Mouse (Mus musculus) spleen, postnatal 10 days (tissue): ENCODE results near the gene Coro1a.
"Not testable (repeated sequence)": the region's sequence is repeated elsewhere in the genome, so short reads cannot be mapped to it uniquely, and the experiment has no call there.

Experiments used
- DNase-seq, 2 experiments: peaks; one replicate each; pipeline ENCODE4 v3.0.0; 2021 to 2022; ENCODE audit warnings: low spot score in 2 of 2

The Coro1a gene

GRCm38 (mm10) chr7:126707442-126708174, at the start of gene Coro1a:
Coro1a (minus strand) TSS chr7:126707787.
- DNase-seq = peak in 1 of 2 experiments; percentile 67

DNA sequence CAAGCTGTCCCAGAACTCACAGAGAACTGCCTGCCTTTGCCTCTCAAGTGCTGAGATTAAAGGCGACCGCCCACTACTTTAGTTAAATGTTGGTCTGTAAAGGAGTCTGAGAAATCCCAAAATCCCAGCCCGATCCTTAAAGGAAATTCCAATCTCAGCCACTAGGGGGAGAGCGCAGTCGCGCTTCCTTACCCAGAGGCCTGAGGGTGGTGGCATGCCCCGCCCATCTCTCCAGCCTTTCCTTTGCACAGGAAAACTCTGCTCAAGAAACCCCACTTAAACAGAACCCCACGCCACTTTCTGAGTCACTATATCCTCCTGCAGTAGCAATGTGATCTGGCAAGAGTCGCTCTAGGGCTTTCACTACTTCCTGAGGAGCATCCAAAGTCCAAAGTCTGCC, 47.3 kb upstream of the Coro1a start:
- DNase-seq = peak; percentile 66 to 78

DNA sequence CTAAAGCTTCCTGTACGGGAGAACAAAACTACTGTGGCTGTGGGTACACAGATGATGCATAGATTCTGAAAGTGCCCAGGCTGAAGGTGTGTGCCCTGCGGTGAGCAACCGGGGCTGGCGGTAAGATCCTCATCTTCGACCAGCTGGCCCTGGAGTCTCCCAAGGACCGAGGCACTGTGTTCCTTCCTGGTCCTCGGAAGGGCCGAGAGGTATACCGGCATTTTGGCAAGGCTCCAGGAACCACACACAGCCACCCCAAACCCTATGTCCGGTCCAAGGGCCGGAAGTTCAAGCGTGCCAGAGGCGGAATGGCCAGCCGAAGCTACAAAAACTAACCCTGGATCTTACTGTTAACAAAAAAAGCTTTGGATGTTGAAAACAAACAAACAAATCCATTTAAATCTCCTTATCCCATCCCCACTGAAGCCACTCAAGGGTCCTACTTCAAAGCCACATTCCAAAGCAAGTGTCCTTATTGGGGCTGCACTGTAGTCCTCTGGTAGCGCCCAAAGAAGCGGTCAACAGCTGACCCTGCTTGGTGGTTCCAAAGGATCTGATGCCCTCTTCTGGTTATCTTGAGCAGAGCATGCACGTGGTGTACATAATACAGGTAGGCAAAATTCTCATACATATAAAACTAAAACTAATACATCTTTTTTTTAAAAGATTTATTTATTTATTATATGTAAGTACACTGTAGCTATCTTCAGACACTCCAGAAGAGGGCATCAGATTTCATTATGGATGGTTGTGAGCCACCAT, 42.2 kb upstream of the Coro1a start:
- no peak for DNase-seq

DNA sequence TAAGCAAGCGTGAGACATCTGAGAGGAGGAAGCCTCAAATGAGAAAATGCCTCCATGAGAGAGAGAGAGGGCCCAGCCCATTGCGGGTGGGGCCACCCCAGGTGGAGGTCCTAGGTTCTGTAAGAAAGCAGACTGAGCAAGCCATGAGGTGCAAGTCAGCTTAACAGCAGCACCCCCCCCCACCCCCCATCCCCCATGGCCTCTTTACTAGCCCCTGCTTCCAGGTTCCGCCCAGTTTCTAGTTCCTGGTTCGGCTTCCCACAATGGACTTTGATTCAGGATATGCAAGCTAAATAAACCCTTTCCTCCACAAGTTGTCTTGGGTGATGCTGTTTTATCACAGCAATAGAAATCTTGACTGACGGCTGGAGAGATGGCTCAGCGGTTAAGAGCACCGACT, 41.2 kb upstream of the Coro1a start:
- no peak for DNase-seq

DNA sequence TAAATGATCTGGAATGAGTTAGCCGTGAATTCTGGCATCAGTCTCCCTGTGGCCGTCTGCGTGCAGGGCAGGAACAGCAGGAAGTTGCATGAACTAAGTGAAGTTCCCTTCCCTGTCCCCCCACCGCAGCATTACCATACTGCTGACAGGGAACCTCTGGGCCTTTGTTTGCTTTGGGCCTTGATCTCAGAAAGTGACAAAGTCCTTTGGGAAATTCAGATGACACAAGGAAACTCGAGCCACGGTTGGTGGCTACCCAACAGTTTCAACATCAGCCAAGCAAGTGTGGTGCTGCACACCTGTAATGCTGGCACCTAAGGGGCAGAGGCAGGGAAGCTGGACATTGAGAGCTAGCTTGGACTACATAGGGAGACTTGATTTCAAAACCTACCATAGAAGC, 39.2 kb upstream of the Coro1a start:
- no peak for DNase-seq

DNA sequence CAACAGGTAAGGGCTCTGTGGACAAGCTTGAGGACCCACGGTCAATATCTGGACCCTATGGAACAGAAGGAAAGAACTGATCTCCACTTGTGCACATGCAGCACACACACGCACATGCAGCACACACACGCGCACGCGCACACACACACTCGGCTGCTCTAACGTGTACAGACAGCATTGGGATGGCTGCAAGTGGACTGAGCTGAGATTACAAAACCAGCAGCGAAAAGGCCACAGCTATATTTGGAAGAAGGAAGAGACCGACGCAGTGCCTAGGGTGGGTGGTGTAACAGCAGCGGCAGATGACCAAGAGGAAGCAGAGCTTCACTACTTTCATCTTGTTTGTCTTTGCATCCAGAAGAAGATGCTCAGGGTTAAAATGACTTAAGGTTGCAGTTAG, 38.5 kb upstream of the Coro1a start:
- DNase-seq = no peak

GRCm38 (mm10) chr7:126741964-126742482, 34.4 kb upstream of the Coro1a start:
- DNase-seq = no peak

DNA sequence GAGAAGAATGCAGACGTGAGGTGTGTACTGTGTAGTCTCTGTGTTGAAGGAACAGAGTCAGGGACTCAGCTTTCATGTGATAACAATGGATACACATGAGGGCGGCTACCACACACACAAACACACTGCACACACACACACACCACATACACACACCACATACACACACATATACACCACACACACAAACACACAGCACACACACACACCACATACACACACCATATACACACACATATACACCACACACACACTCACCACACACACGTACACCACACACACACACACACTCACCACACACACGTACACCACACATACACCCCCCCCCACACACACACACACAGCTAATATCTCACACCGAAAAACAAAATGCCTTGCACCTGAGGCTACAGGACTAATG, 33.9 kb upstream of the Coro1a start:
- no peak for DNase-seq

DNA sequence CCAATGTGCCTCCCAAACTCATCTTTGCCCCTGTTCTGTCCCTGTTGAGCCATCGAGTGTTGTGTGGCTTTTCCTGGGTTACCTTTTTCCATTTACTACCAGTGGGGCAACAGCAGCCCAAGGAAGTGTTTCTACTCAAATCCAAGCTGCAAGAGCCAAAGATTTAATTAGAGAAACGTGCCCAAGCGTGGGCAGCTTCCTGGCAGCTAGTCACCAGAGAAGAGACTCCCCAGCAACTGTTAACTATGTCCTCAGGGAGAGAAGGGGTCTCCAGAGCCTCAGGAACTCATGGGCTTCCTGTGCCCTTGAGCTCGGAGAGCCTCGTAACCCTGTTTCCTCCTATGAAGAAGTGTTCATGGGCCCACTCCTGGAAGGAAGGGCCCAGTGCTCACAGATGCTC, 33.4 kb upstream of the Coro1a start:
- no peak for DNase-seq

GRCm38 (mm10) chr7:126740132-126740735, 32.6 kb upstream of the Coro1a start:
- no peak for DNase-seq

- DNase-seq = no peak
These were observed 32.0 kb upstream of the Coro1a start for GRCm38 (mm10) chr7:126739551-126739950.

DNA sequence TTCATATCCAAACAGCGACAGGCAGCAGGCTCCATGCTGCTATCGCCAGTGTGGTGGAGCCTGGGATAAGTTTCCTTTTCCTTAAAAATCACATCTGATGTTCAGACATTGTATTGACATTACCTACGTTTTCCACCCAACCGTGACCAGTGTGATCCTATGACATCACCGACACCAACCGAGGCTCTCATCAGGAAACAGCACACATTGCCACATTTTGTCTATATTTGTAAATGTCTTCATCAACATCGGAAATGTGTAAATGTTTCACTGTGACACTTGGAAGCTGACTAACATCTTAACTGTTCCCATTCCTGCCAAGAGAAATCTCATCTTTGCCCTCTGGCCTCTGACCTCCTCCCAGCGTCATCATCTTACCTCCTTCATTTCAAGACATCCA, 28.5 kb upstream of the Coro1a start:
- no peak for DNase-seq

DNA sequence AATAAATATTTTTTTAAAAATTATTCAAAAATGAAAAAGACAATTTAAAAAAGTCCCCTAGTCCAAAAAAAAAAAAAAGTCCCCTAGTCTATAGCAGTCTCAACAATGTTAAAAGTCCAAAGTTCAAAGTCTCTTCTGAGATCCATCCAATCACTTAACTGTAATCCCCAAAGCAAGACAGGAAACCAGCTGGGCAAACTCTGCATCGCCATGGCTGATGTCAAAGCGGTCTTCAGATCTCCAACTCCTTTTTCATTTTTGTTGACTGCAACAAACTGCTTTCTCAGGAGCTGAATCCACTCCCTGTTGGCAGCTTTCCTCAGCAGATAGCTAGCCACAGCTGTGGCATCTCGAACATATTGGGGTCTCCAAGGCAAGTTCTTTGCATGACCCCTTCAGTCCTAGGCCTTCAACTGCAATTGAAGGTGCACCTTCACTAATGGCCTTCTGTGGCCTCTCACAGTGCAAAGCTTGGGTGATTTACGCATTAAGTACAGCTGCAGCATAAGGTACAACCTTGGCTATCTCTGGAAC, 22.7 kb upstream of the Coro1a start:
- DNase-seq = not testable (repeated sequence)

DNA sequence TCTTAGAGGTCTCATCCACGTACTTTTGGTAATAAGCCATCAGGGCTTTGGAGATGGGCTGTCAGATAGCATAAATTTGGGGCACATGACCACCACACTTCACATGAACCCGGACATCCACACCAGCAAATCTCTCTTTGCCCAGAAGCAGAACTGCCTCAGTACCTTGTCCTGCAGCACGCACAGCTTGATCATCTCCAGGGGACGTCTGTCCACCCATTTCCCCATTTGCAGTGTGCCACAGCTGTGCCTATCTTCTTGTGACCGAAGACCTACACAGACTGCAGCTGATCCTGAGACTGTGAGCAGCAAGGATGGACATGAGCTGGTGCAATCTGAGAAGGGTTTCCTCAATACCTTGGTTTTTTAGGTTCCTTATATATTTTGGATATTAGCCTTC, 18.1 kb upstream of the Coro1a start:
- DNase-seq = no peak

DNA sequence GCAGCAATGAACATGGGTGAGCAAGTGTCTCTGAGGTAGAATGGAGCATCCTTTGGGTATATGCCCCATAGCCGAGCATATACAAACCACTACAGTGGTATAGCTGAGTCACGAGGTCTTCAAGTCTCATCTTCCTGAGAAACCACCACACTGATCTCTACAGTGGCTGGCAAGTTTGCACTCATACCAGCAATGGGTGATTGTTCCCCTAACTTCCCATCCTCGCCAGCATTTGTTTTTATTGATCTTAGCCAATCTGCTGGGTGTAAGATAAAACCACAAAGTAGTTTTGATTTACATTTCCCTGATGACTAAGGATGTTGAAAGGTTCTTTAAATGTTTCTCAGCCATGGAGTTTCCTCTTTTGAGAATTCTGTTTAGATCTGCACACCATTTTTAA, 17.5 kb upstream of the Coro1a start:
- DNase-seq = no peak

DNA sequence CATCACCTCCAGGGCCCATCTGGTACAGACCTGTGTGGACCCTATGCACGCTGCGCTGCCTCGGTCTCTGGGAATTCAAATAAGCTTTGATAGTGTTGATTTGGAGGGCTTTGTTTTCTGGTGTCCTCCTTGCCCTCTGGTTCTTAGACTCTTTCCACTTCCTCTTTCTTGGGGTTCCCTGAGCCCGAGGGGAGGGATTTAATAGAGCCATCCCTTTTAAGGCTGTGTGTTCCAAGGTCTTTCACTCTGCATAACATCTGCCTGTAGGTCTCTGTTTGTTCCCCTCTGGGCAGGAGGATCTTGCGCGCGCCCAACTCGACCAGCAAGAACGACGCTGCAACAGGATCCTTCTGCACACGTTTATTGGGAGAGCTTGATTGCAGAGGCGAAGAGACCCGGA, 14.0 kb upstream of the Coro1a start:
- DNase-seq = no peak

GRCm38 (mm10) chr7:126718787-126719337, 11.3 kb upstream of the Coro1a start:
- no peak for DNase-seq

GRCm38 (mm10) chr7:126717566-126717965, 10.0 kb upstream of the Coro1a start:
- no peak for DNase-seq

GRCm38 (mm10) chr7:126715679-126716078, 8.1 kb upstream of the Coro1a start:
- DNase-seq = no peak

DNA sequence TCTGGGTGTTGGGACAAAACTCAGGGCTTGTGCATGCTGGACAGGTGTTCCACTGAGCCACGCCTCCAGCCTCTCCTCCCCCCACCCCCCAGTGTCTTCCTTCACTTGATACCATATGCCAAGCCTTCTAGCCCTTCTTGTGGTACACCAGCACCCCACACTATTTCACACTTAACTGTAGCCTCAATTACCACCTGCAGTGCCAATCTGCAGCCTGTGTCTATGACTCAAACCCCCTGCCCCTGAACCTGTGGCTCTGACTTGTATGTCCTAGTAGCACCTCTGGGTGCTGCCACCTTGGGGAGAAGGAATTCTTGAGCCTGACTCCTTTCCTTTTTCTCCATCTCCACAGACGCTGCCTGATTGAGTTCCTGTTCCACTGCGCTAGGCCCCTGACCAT, 4.3 kb upstream of the Coro1a start:
- DNase-seq = no peak

GRCm38 (mm10) chr7:126710266-126710665, 2.7 kb upstream of the Coro1a start:
- DNase-seq = no peak
